Mouse (Mus musculus): Measurements from ENCODE around the gene Pde6b.

GRCm38 (mm10) chr5:108368446-108368845 is 19.7 kb upstream of the Pde6b start:
- TF ChIP-seq POLR2A (IDR thresholded peaks at IDR 0.05; ENCODE audit: borderline replicate concordance, low read depth, low read length): no peak
- TF ChIP-seq CTCF (IDR thresholded peaks at IDR 0.05; ENCODE audit: low read depth, low read length): no peak

All from bone marrow macrophage, adult 2 months (primary cell).